Mouse (Mus musculus) heart, embryonic 16.5 days (tissue): ENCODE measurements at regions not wholly inside any gene's neighbourhood (a gene's known extent, or its start where the extent isn't known, plus 50 kb on each side); places are given as distances from the start of the nearest gene placed in this dataset.

Experiments
- ATAC-seq: fragments of 200-750 bp; cut with Nextera tagmentation; replicated peaks from 2 replicates; pipeline ENCODE4 v1.8.0; 2017; ENCODE audit warnings: moderate number of reproducible peaks; ENCODE audit not compliant: insufficient read depth, low FRiP score; ENCODE audit errors: extremely low read depth
- H3K27ac ChIP-seq: fragments of 300-500 bp; sonication (generic); 2 replicates; pipeline ENCODE4 v1.5.1; 2014; ENCODE audit warnings: mild to moderate bottlenecking, low read length, control low read depth, moderate library complexity
- H3K27me3 ChIP-seq: fragments of 300-500 bp; sonication (generic); 2 replicates; pipeline ENCODE4 v1.6.1; 2014; ENCODE audit warnings: low read length, mixed read lengths; ENCODE audit not compliant: control insufficient read depth, insufficient read depth
- H3K36me3 ChIP-seq: fragments of 300-500 bp; sonication (generic); 2 replicates; pipeline ENCODE4 v1.6.1; 2014; ENCODE audit not compliant: control insufficient read depth, insufficient read depth
- H3K4me1 ChIP-seq: fragments of 300-500 bp; sonication (generic); 2 replicates; pipeline ENCODE4 v1.6.1; 2014; ENCODE audit warnings: low read length, mixed read lengths; ENCODE audit not compliant: control insufficient read depth, insufficient read depth
- H3K4me2 ChIP-seq: fragments of 300-500 bp; sonication (generic); 2 replicates; pipeline ENCODE4 v1.6.1; 2014; ENCODE audit warnings: low read depth, mild to moderate bottlenecking, control low read depth, low read length
- H3K4me3 ChIP-seq: fragments of 300-500 bp; sonication (generic); 2 replicates; pipeline ENCODE4 v1.5.1; 2014; ENCODE audit warnings: mild to moderate bottlenecking, control low read depth, low read length
- H3K9ac ChIP-seq: fragments of 300-500 bp; sonication (generic); 2 replicates; pipeline ENCODE4 v1.6.1; 2014; ENCODE audit warnings: low read length, control low read depth
- H3K9me3 ChIP-seq: fragments of 300-500 bp; sonication (generic); replicated peaks from 2 replicates; pipeline ENCODE4 v1.6.1; 2016; ENCODE audit warnings: low read length; ENCODE audit not compliant: control insufficient read depth
- WGBS: fragments of 180-500 bp; shearing (Covaris S2); extraction: QIAGEN DNeasy Blood & Tissue Kit; methylation state at CpG from one replicate; pipeline ENCODE4 v1.1.7; 2014; 5-methylcytosine and 5-hydroxymethylcytosine counted together

DNA sequence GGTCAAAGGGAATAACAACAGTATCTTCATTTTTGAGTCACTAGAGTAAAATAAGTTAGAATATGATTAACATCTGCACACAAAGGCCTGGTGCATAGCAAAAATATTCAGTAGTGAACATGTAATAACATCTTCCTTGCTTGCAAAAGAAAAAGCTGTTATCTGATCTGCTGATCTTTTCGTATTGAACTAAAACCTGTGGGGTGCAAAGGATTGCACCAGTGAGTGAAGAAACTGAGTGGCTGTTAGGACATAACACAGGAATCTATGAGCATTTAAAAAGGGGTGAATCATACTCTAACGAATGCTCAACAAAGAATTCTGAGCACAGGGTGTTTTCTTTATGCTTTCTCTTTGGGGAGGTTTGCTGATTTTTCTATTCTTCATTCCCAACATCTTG lies 592.2 kb upstream of the Slit2 start:
- no peak overlapping the region for H3K27ac ChIP-seq
- no peaks in the 10 kb centered on the region for H3K4me1 ChIP-seq
- WGBS: 65% methylated on average over 2 of the region's 2 CpGs
- no peaks in the 10 kb centered on the region for H3K36me3 ChIP-seq
- no peak for ATAC-seq
- H3K9me3 ChIP-seq: no peaks in the 10 kb centered on the region
- H3K27me3 ChIP-seq: no peaks in the 10 kb centered on the region
- H3K4me3 ChIP-seq: no peak overlapping the region
- H3K9ac ChIP-seq: no peak overlapping the region
- no peak overlapping the region for H3K4me2 ChIP-seq

DNA sequence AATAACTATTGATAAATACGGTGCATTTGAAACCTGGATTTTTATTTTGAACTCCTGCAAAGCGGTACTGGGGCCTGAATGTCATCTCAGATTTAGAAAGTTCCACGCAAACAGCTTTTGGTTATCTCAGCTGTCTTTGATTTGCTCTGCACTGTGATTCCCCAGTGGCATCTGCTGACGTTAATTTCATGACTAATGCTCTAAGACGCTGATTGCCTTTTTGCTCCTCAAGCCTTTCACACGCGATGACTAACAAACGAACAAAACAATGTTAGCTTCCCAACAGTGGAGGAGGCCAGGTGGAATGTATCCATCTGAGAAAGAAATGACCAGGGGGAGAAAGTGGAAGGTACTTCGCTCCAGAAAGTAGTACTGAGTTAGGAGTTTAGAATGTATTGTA lies 586.1 kb upstream of the Slit2 start:
- Histone ChIP-seq H3K4me3 (no peak overlapping the region), H3K27ac (no peak overlapping the region), H3K27me3 (no peaks in the 10 kb centered on the region), H3K9ac (no peak overlapping the region), H3K9me3 (no peaks in the 10 kb centered on the region), H3K36me3 (no peaks in the 10 kb centered on the region), H3K4me2 (no peak overlapping the region), H3K4me1 (no peaks in the 10 kb centered on the region)
- ATAC-seq: no peak
- WGBS: 70% methylated on average over 9 of the region's 9 CpGs

- WGBS: 53% methylated on average over 2 of the region's 2 CpGs
Observed at GRCm38 (mm10) chr5:47421916-47422315, 561.0 kb upstream of the Slit2 start.

GRCm38 (mm10) chr5:47426040-47426439 lies 556.9 kb upstream of the Slit2 start:
- no peaks in the 10 kb centered on the region for H3K27me3 ChIP-seq
- no peaks in the 10 kb centered on the region for H3K36me3 ChIP-seq
- H3K9me3 ChIP-seq: no peaks in the 10 kb centered on the region
- H3K4me3 ChIP-seq: no peak overlapping the region
- no peaks in the 10 kb centered on the region for H3K4me1 ChIP-seq
- H3K9ac ChIP-seq: no peak overlapping the region
- WGBS: 87% methylated on average over 4 of the region's 4 CpGs
- no peak overlapping the region for H3K4me2 ChIP-seq
- no peak overlapping the region for H3K27ac ChIP-seq
- ATAC-seq: no peak

More at GRCm38 (mm10) chr5:47421916-47422315, 561.0 kb upstream of the Slit2 start:
- Histone ChIP-seq H3K4me1 (no peaks in the 10 kb centered on the region), H3K9me3 (no peaks in the 10 kb centered on the region), H3K4me3 (no peak overlapping the region), H3K9ac (no peak overlapping the region), H3K27me3 (no peaks in the 10 kb centered on the region), H3K4me2 (no peak overlapping the region), H3K36me3 (no peaks in the 10 kb centered on the region), H3K27ac (no peak overlapping the region)
- ATAC-seq: no peak

- no peaks in the 10 kb centered on the region for H3K36me3 ChIP-seq
- WGBS: 63% methylated on average over 6 of the region's 6 CpGs
- H3K27ac ChIP-seq: no peak overlapping the region
- no peak overlapping the region for H3K4me2 ChIP-seq
- no peaks in the 10 kb centered on the region for H3K27me3 ChIP-seq
- no peaks in the 10 kb centered on the region for H3K4me1 ChIP-seq
- no peak for ATAC-seq
- H3K9me3 ChIP-seq: no peaks in the 10 kb centered on the region
- H3K9ac ChIP-seq: no peak overlapping the region
- no peak overlapping the region for H3K4me3 ChIP-seq
Observed at GRCm38 (mm10) chr5:47426467-47426866, 556.5 kb upstream of the Slit2 start.

DNA sequence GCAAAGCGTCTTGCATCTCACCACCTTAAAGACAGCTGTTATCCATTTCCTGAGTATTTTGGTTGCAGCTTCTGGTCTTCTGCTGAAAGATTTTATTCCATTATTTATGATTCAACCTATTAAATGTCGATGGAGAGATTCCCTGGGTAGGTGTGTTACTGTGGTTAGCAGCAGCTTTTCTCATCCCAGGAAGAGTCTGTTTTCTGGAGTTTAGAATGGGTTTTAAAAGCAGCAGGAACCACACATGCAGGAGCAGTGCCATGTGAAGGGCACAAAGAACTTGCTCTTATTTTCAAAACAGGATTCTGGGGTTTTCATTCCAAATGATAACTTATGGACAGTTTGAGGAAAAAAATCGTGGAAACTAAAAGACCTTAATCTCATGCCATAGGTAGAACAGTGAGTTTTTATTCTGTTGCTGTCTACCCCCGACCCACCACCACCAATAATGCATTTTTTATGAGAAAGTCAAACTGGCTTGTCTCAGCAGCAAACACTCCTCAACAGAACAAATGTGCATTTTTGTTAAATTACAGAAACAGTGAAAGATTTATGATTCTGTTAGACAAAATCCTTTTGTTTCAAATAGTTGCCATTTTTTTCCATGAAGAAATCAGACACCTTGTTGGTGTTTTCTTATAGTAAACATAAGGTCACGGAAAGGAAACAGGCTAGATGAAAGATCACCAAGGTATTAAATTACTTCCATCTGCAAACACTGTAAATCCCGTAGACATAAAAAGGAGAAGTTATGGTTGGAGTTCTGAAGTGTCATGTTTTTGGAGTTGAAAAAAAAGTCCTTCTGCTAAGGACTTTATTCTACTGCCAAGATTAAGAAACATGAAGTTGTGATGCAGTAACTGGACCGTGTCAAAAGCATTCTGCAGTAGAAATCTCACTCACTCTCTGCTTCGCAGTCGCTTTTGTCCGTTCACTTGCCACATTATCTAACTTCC lies 553.4 kb upstream of the Slit2 start:
- Histone ChIP-seq H3K4me2 (no peak overlapping the region), H3K9ac (no peak overlapping the region), H3K27ac (no peak overlapping the region), H3K4me1 (no peaks in the 10 kb centered on the region), H3K36me3 (no peaks in the 10 kb centered on the region), H3K27me3 (no peaks in the 10 kb centered on the region), H3K9me3 (no peaks in the 10 kb centered on the region), H3K4me3 (no peak overlapping the region)
- ATAC-seq: no peak
- 61% methylated on average over 10 of the region's 10 CpGs for whole genome bisulfite sequencing

- no peak overlapping the region for H3K4me3 ChIP-seq
- no peak overlapping the region for H3K9ac ChIP-seq
- no peak for ATAC-seq
- no peak overlapping the region for H3K27ac ChIP-seq
- no peak overlapping the region for H3K4me2 ChIP-seq
- H3K4me1 ChIP-seq: no peaks in the 10 kb centered on the region
- H3K27me3 ChIP-seq: no peaks in the 10 kb centered on the region
- no peaks in the 10 kb centered on the region for H3K9me3 ChIP-seq
- H3K36me3 ChIP-seq: no peaks in the 10 kb centered on the region
- 42% methylated on average over 5 of the region's 5 CpGs for WGBS
Observed at GRCm38 (mm10) chr5:47431599-47432328, 551.2 kb upstream of the Slit2 start.

DNA sequence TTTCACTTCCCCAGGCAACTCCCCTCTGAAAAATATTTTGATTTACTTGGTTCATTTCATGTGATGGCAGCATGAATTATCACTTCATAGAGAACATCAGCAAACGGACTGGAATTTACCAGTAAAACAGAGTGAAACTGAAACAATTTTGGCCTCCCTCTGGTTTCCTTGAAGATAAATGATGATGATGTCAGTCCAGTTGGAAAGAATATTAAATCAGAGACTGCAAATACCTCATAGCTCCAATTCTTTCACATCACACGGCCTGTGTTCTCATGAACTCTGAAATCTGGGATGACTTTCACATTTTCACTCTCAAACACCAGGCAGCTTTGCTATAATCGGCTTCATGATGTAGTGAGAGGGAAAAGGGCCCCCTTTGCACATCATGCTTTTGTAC lies 546.5 kb upstream of the Slit2 start:
- no peak overlapping the region for H3K4me2 ChIP-seq

More for the DNA sequence above, 546.5 kb upstream of the Slit2 start:
- no peaks in the 10 kb centered on the region for H3K27me3 ChIP-seq
- no peak overlapping the region for H3K4me3 ChIP-seq
- no peak for ATAC-seq
- H3K4me1 ChIP-seq: 0 out of 2 replicates have a peak, but pooled peaks cover 3% of the 10 kb centered on the region
- H3K36me3 ChIP-seq: no peaks in the 10 kb centered on the region
- H3K27ac ChIP-seq: no peak overlapping the region
- H3K9me3 ChIP-seq: no peaks in the 10 kb centered on the region
- no peak overlapping the region for H3K9ac ChIP-seq
- WGBS: 54% methylated on average over 3 of the region's 3 CpGs
